Mouse (Mus musculus): ENCODE data around the gene Rint1.

Gene Rint1

GRCm38 (mm10) chr5:23787536-23788389, at the start of gene Rint1:
Gene Rint1 (plus strand): TSS chr5:23787711.
- peak; percentile 84 to 96 for DNase-seq

- DNase-seq = no peak
Observed at GRCm38 (mm10) chr5:23743261-23743660, 44.2 kb upstream of the Rint1 start.

GRCm38 (mm10) chr5:23749882-23750281, 37.6 kb upstream of the Rint1 start:
- DNase-seq = no peak

- DNase-seq = no peak
Observed at GRCm38 (mm10) chr5:23755591-23755990, 31.9 kb upstream of the Rint1 start.

GRCm38 (mm10) chr5:23756368-23756767, 31.1 kb upstream of the Rint1 start:
- DNase-seq = no peak

GRCm38 (mm10) chr5:23758633-23759032, 28.9 kb upstream of the Rint1 start:
- peak in 1 of 2 experiments; percentile 9 for DNase-seq

- no peak for DNase-seq
Observed at GRCm38 (mm10) chr5:23762531-23762930, 25.0 kb upstream of the Rint1 start.

- DNase-seq = no peak
Observed at GRCm38 (mm10) chr5:23764557-23764956, 23.0 kb upstream of the Rint1 start.

GRCm38 (mm10) chr5:23771105-23771504, 16.4 kb upstream of the Rint1 start:
- DNase-seq = no peak

GRCm38 (mm10) chr5:23774186-23774585, 13.3 kb upstream of the Rint1 start:
- DNase-seq = no peak

GRCm38 (mm10) chr5:23780516-23780915, 7.0 kb upstream of the Rint1 start:
- no peak for DNase-seq

GRCm38 (mm10) chr5:23781172-23781571, 6.3 kb upstream of the Rint1 start:
- no peak for DNase-seq

GRCm38 (mm10) chr5:23782051-23782810, 5.3 kb upstream of the Rint1 start:
- DNase-seq = no peak

GRCm38 (mm10) chr5:23782931-23783877, 4.3 kb upstream of the Rint1 start, which contains the start of gene Pus7:
Gene Pus7 (minus strand): TSS chr5:23783711.
- peak; percentile 74 to 84 for DNase-seq

- no peak for DNase-seq
Observed at GRCm38 (mm10) chr5:23788390-23788830, 899 bp downstream of the Rint1 start.

- DNase-seq = no peak
Observed at GRCm38 (mm10) chr5:23789078-23789612, 1.6 kb downstream of the Rint1 start.

- no peak for DNase-seq
Observed at GRCm38 (mm10) chr5:23792726-23793125, 5.2 kb downstream of the Rint1 start.

GRCm38 (mm10) chr5:23814841-23815240, 27.3 kb downstream of the Rint1 start:
- DNase-seq = no peak

GRCm38 (mm10) chr5:23816681-23817080, 29.2 kb downstream of the Rint1 start:
- no peak for DNase-seq

- no peak for DNase-seq
Observed at GRCm38 (mm10) chr5:23822306-23822705, 34.8 kb downstream of the Rint1 start.

GRCm38 (mm10) chr5:23824171-23824733, 36.7 kb downstream of the Rint1 start:
- no peak for DNase-seq
